Mouse (Mus musculus) frontal cortex, adult 2 months (tissue): ENCODE measurements at regions not wholly inside any gene's neighbourhood (a gene's known extent, or its start where the extent isn't known, plus 50 kb on each side); places are given as distances from the start of the nearest gene placed in this dataset.

ENCODE experiments used
- DNase-seq, 2 experiments: peaks; one replicate each; pipeline ENCODE4 v3.0.0; 2022; ENCODE audit warnings: low spot score in 1 of 2; ENCODE audit errors: extremely low spot score in 1 of 2

DNA sequence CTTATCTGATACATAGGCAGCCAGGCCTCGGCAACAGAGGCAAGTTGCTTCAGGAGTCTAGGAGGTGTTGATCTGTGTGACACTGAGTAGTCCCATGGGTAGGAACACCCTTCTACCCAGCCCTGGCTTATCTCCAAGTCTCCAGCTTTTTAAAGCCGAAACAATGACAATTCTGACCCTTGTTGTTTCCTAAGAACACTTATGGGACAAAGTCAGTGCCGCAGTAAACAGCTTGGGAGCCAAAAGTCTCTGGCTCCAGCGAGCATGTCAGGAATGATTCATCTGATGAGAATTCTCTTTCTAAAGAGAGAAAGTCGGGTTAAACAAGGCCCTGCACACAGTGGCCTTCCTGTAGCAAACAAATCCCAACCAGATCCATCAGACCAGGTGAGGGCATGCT lies 234.0 kb upstream of the Zfp637 start:
- DNase-seq = no peak

DNA sequence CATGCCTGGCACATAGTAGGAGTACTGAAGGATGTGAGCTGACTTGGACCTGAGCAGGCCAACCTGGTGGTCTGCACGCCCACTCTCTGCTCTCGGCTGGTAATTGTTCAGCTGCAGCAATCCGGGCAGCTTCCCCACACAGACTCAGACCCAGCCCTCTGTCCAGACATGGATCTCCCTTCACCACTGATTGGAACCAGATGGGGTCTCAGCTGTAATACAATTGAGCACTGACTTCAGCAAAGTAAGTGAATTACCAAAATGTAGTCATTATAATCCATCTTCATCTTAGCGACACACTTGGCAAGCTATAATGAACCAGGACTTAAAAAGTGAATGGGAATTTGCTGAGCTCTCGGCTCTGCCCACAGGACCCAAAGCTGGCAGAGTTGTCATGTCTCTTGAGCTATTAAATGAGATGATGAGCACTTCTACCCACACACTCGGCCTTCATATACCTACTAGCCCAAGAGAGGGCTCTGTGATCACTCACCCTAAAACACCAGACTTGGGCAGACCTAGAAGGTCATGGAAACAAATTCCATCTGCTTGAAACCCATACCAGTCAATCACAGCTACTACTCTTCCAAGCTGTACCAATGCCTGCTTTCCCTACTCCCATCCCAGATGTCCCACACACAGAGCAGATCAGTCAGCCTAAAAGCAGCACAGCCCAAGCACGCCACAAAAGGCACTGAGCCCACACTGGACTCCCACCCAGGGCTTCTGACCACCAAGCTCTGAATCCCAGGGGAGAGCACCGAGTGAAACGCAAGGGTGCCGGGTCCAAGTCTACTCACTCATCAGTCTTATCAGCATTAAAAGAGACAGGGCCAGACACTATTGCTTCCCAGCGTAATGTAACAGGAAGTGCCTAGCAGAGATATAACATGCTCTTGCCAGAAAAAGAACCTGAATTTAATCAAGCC lies 231.2 kb upstream of the Zfp637 start:
- DNase-seq = no peak

GRCm38 (mm10) chr6:117611281-117611680 lies 229.7 kb upstream of the Zfp637 start:
- no peak for DNase-seq

DNA sequence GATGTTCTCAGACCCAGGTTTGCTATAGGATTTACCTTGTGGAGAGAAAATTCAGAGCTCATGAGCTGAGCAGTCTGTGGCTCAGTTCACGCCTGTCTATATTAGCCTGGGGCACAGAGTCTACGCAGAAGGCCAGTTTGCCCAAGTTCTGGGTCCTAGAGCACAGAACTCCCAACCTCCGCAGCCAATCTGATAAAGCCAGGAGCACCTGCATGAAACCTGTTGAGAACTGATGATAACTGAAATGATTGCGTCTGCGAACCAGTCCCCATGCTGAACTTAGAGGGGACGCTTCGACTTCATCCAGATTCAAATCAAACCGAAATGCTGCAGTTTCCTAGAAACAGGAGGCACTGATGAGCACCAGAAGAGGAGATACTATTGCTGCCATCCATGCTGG lies 229.0 kb upstream of the Zfp637 start:
- DNase-seq = no peak

DNA sequence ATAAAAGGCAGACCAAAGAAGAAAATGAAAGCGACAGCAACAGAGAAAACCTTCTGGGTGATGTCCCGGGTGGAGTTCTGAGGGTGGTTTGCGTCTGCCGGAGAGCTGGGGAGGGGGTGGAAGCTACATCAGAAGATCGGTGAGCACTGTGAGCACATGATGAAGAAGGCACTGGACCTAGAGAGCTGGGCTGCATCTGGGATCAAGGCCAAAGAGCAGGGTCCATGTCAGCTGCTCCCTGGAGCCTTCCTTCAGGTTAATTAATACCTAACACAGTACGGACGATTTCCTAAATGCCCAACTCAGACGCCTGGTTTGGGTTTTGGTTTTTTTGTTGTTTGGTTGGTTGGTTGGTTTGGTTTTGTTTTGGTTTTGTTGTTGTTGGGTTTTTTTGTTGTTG lies 228.6 kb upstream of the Zfp637 start:
- no peak for DNase-seq

DNA sequence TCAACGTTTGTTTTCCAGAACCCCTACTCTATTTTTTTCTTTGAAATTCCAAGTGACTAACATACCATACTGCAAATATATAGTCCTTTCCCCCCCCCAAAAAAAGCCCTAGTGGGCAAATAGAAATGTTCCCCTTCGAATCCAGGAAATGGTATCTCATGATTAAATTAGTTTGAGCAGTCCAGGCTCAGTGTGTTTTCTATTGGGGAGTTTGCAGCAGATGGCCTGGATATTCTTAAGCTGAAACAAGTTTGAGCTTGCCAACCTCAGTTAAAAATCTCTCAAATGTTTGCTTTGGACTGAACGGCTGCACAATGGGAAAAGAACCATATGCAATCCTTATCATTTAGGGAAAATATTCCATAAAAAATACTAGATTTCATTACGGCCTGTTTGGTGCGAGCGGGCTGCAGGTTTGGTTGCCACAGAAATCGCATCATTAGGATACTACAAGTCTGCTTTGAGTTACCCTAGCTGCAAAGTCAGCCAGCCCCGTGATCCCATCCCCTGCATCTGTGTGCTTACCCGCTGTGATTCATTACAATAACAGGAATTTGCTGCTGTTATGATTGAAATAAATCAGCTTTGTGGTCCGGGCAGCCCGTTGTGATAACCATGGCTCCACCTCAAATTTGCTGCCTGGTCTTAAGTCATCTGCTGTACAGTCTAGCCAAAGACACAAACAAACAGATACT lies 227.2 kb upstream of the Zfp637 start:
- peak in 1 of 2 experiments; percentile 29 for DNase-seq

DNA sequence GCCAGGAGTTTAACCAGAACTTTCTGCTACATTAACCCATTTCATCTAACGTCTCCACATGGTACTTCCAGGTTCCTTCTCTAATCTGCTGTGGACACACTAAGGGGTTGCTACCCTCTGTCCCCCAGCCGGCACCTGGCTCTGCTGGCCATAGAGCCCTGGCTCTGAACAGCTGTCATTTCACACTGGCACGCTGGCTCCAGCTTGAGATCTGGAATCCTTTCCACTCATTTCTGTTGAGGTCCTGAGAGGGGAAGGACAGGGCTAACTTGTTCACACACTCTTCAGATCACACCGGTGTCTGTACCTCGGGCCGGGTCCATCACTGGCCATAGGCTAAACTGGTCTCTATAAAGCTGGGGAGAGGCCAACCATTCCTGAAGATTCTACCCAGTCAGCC lies 226.6 kb upstream of the Zfp637 start:
- no peak for DNase-seq

GRCm38 (mm10) chr6:117617168-117617567 lies 223.8 kb upstream of the Zfp637 start:
- no peak for DNase-seq

DNA sequence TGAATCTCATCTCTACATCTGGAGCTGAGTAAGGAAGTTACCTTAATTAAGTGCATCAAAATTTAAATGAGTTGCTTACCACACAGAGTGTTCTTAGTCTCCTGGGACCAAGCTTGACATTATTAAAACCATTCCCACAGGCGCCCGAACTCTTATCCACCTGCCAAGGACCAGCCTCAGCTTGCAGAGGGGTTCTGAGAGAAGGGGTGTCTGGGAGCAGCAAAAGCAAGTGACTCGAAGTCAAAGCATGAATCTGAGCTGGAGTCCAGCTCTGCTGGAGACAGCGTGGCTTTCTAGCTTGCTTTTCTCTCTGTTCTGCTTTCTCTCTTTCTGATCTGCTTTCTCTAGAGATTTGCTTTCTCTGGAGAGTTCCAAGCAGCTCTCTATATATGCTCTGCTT lies 223.0 kb upstream of the Zfp637 start:
- no peak for DNase-seq

- DNase-seq = no peak
Measured at GRCm38 (mm10) chr6:117619606-117620005, 221.4 kb upstream of the Zfp637 start.

- no peak for DNase-seq
Measured at GRCm38 (mm10) chr6:117622446-117622845, 218.5 kb upstream of the Zfp637 start.

GRCm38 (mm10) chr6:117622946-117623345 lies 218.0 kb upstream of the Zfp637 start:
- DNase-seq = no peak

GRCm38 (mm10) chr6:117625716-117626115 lies 215.3 kb upstream of the Zfp637 start:
- DNase-seq = no peak

DNA sequence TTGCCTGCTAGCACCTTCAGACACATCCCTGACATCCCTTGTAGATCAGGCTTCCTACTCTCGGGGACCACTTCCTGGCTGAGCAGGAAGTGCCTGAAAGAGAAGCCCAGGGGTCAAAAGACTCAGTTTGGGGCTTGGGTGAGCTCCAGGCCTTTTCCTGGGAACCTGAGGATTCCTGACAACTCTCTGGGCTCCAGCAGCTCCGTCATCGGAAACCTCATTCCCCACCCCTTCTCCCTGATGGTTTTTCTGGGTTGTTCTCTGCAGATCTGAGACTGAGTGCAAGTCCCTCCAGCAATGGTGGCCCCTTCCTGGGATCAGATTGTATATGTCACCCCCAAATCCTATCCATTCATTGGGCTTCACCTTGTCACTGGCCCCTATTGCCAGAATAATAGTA lies 213.5 kb upstream of the Zfp637 start:
- no peak for DNase-seq

DNA sequence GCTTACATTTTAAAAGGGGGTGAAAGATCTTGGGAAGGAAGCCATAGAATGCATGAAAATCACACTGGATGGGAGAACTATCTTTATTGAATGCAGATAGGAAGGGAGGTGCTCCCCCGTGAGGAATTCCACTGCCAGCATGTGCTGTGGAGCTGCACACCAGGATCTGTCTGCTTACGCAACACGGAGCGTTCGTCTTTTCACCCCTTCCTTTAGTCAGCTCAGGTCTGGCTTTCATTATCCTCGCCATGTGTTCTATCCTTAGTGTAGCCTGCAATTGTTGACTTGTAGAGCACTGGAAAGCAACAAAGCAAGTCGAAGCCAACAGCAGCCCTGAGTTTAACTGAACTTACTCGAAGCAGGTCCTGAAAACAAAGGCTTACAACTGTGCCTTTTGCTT lies 194.4 kb upstream of the Zfp637 start:
- DNase-seq = peak in 1 of 2 experiments; percentile 23

DNA sequence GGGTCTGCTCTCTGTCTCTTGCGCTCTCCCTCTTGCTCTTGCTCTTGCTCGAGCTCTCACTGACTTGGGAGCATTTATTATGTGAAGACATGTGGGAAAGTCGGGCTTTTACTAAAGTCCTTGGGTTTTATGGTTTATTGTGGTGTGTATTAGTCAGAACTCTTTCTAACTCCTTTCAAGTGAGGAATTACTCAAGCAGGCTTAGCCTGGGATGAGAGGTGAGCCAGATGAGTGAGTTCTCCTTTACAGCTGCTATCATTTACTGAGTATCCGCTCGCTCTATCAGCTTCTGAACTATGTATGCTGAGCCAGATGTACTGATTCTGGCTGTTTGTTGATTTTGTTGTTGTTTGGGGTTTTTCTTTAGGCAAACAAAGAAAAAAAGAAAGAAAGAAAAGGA lies 190.4 kb upstream of the Zfp637 start:
- no peak for DNase-seq

GRCm38 (mm10) chr6:117651551-117651950 lies 189.4 kb upstream of the Zfp637 start:
- no peak for DNase-seq

- DNase-seq = no peak
Measured at GRCm38 (mm10) chr6:117652012-117652411, 189.0 kb upstream of the Zfp637 start.

DNA sequence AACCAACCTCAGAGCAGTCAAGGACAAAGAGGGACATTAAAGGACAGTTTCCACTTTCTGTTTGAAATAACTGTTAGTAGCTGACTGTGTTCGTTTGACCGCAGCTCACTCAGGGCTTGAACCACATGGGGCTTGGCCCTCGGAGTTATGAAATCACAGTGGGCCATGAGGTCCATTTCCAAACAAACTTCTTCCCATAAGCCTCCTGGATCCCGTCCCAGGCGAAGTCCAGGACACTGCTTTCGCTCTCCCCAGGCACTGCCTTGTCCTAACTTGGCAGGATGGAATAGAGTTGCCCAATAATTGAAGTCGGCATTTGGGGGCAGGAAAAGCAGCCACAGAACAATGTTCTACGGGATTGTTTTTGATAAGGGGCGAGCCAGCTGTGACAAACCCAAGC lies 188.1 kb upstream of the Zfp637 start:
- DNase-seq = no peak

GRCm38 (mm10) chr6:117653886-117654425 lies 187.0 kb upstream of the Zfp637 start:
- no peak for DNase-seq

DNA sequence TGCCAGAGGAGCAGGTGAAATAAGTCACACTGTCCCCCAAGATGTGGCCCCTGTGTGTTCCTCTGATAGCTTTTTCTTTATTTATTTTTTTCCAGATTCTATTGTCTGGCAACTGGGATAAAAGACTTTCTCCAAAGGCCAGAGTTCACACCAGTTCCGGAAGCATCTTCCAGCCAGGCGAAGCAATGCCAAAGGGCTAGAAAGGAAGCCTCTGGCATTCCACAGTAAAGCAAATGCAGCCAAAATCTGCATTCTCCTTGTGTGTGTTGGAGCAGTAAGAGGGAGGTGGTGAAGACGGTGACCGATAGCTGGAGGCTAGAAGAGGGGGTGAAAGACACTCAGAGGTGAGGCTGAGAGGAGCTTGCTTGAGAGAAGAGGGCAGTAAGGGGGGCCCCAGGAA lies 185.0 kb upstream of the Zfp637 start:
- DNase-seq = no peak

- DNase-seq = peak in 1 of 2 experiments; percentile 41
Measured at GRCm38 (mm10) chr6:117660576-117660975, 180.4 kb upstream of the Zfp637 start.
